In the genomic region with DNA sequence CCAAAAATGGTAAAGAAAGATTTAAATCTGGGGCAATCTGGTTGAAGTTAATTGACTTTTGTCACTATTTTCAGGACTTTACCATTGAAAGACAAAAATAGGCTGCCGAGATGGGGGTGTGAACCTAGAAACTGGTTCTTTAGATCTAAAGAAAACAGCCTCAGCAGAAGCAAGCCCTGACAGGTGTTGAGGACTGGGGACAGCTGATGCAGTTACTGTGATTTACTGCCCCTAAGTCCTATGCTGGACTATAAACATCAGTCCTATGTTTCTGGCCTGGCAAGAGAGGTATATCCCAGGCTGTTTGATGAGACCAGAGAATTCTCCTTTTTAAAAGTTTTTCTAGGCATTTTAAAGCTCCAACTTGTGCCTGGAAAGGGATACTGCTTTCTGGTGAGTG, we compare ENCODE assay signal across 1 mouse cellular context.
TF ChIP-seq lines count a peak whose summit lies in the region.

No protein-coding gene starts in this region.

TF ChIP-seq in myocyte, 11 proteins besides CTCF, POLR2A, EP300 and RAD21 (continued from another document):
- TF ChIP-seq CEBPB (IDR thresholded peaks at IDR 0.05; ENCODE audit: insufficient read depth, poor library complexity, severe bottlenecking) (no peak), E2F4 (IDR thresholded peaks at IDR 0.05; ENCODE audit: insufficient read depth) (no peak), TCF12 (IDR thresholded peaks at IDR 0.05; ENCODE audit: insufficient read depth, poor library complexity, severe bottlenecking) (peak; percentile 44), TCF3 (IDR thresholded peaks at IDR 0.05; ENCODE audit: insufficient read length, low read depth) (no peak), MYOG (IDR thresholded peaks at IDR 0.05; ENCODE audit: control insufficient read depth in 1 of 3, insufficient read depth in 1 of 3, insufficient read length in 2 of 3, low read depth in 2 of 3) (peak in 1 of 3 experiments; percentile 11), USF1 (IDR thresholded peaks at IDR 0.05; ENCODE audit: low read depth) (no peak), MAX (IDR thresholded peaks at IDR 0.05; ENCODE audit: low read depth) (no peak)
